Mouse (Mus musculus) brown adipose tissue, adult 24 weeks (tissue): ENCODE measurements around the gene Dusp6. TPM values are rescaled to one million over a fixed set of nuclear protein-coding genes. Genes with fewer than 3 reads are reported as not detected.
"Not testable (repeated sequence)": the region's sequence is repeated elsewhere in the genome, so short reads cannot be mapped to it uniquely, and the experiment has no call there.

Source experiments
- H3K27ac ChIP-seq: fragments of 200-500 bp; replicated peaks from 2 replicates; pipeline ENCODE4 v1.5.1; 2012; ENCODE audit warnings: low read depth, mild to moderate bottlenecking, low read length
- H3K4me1 ChIP-seq: fragments of 200-500 bp; 2 replicates; pipeline ENCODE4 v1.6.1; 2012; ENCODE audit warnings: low read length, mixed read lengths; ENCODE audit not compliant: control insufficient read depth, insufficient read depth, insufficient read length
- H3K4me3 ChIP-seq: fragments of 200-500 bp; 2 replicates; pipeline ENCODE4 v1.5.1; 2012; ENCODE audit warnings: low read depth, mild to moderate bottlenecking, low read length, moderate library complexity; ENCODE audit not compliant: insufficient read depth
- polyA plus RNA-seq: library from polyadenylated mRNA; stranded (reverse); fragments of >200 nt; gene quantifications from 2 replicates; pipeline ENCODE4 v1.2.4, GENCODE M21; 2012; ENCODE audit not compliant: missing spikeins, insufficient read depth, insufficient read length

Dusp6 gene
- polyA plus RNA-seq: 47.6 and 47.7 TPM in 2 replicates

DNA sequence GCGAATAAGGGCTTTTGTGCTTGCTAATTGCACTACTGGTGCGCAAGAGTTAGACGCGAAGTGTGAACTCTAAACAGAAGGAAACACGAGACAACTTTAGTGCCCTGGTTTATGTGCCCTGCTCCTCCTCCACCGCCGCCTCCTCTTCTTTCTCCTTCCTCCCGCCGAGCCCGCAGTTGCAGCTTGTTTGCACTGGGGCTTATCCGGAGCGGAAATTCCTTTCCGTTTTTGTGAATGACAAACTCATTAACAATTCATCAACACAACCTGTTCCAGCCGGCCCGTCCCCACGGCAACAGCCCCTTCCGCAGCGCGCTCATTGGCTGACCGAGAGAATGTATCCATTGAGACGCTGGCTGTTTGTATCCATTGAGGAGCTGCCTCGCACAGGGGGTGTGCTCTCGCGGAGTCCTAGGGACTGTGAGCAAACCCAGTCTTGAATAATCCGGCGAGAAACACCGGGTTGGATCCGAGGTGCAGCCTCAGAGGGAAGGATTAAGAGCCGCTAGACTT, at the start of gene Dusp6:
Gene Dusp6 (plus strand): TSS at position 365 of the 513 bp plus-strand sequence.
- Histone ChIP-seq H3K4me1 (peaks cover 5% of the 10 kb centered on the region), H3K27ac (peak within 1 kb of the TSS; percentile 98), H3K4me3 (peak within 1 kb of the TSS; percentile 82)

DNA sequence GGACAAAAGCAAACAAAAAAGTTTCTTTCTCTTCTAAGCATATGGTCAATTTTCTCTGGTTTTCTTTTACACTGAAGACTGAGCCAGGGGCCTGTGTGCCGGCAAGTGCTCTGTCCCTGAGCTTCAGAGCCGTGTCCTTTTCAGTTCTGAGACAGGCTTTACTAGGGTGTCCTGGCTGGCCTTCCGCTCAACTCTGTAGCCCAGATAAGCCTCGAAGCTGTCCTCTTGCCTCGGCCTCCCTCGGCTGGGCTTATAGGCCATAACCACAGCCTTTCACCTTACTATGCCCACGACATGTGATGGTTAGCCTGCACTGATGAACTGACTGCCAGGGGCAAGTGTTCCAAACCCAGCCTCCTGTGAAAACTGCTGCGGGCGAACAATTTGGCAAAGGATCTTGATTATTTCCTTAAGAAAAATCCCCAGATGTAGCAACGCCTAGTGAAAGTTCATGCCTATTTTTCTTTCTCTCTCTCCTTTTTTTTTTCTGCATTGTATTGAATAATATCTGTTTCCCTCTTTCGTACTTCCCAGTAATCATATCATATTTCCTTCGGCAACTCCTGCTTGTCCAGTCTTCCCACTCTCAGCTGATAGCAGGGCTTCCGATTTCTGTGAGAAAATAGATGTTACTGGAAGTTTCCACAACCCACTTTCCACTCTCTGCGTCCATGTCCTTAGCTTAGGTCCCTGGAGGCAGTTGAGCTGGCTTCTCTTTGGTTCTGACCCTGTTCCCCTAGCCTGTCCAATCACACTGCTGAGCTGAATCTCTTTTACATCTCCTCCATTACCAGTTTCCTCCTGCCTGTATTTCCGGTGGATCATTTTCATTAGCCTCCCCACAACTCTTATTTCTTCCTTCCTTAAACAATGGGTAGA, 48.4 kb upstream of the Dusp6 start:
- H3K27ac ChIP-seq: peak overlapping the region; percentile 6
- no peak overlapping the region for H3K4me3 ChIP-seq
- peaks cover 7% of the 10 kb centered on the region; the same call in 1 of the 2 replicates for H3K4me1 ChIP-seq

DNA sequence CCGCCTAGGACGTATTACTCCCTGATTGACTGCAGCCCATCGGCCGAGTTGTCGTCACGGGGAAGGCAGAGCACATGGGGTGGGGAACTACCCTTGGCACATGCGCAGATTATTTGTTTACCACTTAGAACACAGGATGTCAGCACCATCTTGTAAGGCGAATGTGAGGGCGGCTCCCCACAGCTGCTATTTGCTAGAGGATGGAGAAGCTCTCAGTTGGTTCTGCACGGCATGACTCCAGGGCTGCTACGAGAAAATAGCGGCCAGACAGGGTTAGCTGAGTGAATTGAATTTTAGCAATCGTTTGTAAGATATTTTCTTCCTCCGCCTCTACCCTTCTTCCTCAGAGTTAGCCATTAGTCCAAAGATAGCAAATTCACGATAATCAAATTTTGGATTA, 46.5 kb upstream of the Dusp6 start:
- H3K27ac ChIP-seq, H3K4me1 ChIP-seq, H3K4me3 ChIP-seq: not testable (repeated sequence)

DNA sequence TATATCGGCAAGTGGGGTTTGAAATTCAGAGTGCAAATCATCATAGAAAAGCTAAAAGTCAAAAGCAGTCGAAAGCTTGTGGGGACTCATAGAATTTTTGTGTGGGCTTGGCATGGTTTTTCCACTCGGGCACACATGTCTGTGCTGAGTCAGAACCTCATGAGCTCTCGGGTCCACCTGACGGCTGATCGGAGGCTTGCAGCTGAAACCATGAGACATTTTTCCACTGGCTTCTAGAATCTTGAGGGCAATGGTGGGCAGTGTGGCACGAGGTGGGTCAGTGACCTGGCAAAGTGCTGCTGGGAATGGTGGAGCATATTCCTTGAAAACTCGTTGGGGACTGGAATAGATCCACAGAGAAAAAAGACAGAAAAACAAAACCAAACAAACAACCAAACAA, 41.5 kb upstream of the Dusp6 start:
- Histone ChIP-seq H3K4me3 (no peak overlapping the region), H3K4me1 (no peaks in the 10 kb centered on the region), H3K27ac (no peak overlapping the region)

DNA sequence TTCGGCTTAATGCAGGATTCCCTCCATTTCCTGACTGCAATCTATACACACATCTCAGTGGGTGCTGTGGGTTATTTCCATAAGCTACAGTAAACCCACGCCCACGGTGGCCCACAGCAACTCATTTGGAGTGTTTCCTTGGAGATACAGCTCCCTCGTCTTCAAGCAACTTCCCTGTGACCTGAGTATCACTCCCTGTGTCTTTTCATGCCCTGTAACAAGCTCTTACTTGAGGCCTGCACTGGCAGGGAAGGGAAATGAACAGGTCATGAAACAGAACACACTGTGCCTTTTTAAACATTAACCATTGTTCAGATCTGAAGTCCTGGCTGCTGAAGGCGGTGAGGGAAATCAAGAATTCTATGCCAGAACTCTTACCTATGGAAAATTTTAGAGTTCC, 40.3 kb upstream of the Dusp6 start:
- no peak overlapping the region for H3K4me3 ChIP-seq
- H3K4me1 ChIP-seq: peaks cover 7% of the 10 kb centered on the region
- H3K27ac ChIP-seq: no peak overlapping the region

DNA sequence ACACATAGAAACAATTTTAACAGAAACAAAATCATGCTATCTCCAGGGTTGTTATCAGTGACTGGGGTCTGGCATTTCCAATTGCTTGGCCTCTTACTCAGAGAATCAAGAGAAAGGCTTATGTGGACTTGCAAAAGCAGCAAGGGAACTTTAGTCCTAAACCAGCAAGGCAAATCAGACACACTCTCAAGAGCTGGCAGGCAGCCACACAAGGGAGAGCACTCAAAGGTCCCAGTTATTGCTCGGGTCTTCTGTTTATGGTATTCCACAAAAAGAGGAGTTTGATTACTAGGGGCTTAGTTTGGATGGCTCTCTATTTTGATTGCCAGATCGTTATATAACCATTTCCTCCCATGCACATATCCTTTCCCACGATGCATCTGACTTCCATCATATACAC, 38.8 kb upstream of the Dusp6 start:
- Histone ChIP-seq H3K4me1 (peaks cover 16% of the 10 kb centered on the region), H3K4me3 (no peak overlapping the region), H3K27ac (no peak overlapping the region)

DNA sequence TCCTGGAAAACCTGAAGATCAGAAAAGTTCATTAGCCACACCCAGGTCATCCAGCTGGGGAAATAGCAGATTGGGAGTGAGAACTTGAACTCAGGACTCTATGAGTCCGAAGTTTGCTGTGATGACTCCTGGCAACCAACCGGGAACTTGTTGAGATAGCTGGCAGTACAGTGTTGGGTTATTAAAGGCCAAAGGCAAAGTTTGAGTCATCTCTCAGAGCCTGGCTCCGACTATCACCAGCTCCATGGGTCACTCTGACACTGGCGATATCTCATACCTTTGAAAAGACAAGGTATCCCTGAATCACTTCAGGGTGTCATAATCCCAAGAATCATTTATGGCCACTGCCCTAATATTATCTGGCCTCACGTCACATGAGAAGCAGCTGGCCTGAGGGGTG, 36.2 kb upstream of the Dusp6 start:
- H3K4me3 ChIP-seq: no peak overlapping the region
- no peak overlapping the region for H3K27ac ChIP-seq
- peaks cover 16% of the 10 kb centered on the region for H3K4me1 ChIP-seq

DNA sequence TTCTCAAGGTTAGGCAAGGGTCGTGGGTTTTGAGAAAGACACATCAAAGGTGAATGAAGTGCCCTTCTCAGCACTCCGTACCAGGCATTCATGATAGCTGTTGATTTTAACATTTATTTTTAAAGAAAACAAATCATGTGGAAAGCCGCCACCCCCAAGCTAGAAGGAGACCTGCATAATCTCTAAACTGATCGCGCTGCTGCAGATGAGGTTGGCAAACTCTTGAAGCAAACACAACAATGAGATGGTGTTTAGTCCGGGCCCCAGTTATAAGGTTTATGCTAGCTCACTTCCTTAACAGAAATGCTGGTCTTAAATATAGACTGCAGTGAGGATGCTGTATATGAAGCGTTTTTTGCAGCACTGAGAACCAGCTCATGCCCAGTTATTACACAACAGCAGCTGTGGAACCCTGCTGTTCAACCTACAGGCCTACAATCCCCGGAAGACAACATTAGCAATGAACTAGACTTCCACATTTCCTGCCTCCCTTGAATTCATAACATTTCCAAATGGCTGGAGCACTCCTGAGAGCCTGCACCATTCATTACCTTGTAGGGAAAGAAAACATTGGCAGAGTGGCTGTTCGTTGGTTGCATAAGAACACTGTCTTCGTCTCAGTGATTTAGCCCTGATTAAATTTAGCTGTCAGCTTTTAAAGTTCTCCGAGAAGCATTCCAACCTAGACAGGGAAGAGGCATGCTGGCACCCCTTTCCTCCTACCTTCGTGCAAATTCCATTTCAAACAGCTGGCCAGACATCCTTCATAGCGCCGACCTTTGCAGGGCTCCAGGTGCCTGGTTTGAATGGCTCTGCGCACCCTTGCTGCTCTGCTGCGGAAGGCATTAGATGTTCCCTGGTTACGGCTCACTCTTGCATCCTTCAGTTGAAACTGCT, 34.8 kb upstream of the Dusp6 start:
- 0 out of 2 replicates have a peak overlapping the region, but pooled peaks have one; percentile 7 for H3K27ac ChIP-seq
- 0 out of 2 replicates have a peak overlapping the region, but pooled peaks have one; percentile 4 for H3K4me3 ChIP-seq
- peaks cover 18% of the 10 kb centered on the region for H3K4me1 ChIP-seq

DNA sequence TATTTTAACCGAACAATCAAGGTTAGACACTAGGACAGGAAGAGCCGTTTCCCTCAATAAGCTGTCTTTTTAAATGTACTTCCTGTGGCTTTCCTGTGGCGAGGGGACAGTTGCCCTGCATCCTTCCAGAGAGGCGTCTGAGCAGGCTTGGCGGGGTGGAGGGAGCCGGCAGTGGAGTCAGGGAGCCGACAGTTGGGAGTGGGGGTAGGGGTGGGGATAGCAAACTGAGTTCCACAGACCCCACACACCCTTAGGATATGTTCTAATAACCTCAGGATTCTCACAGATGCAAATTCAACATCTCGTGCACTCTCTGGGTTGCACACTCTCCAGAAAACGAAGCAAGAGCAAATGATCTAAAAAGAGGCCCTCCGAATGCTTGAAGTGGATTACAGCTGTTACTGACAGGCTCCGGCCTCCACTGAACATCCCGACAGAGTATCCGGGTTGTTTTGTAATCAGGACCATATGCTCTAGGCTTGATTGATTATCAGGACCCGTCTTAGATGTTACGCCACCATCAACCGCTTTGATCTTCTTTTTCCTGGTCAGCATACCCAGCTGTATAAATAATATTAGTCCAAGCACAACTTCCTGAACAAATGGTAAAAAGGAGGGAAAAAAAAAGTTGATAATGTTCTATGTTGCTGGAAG, 33.9 kb upstream of the Dusp6 start:
- Histone ChIP-seq H3K4me1 (peaks cover 20% of the 10 kb centered on the region), H3K27ac (peak overlapping the region; percentile 72), H3K4me3 (no peak overlapping the region)

DNA sequence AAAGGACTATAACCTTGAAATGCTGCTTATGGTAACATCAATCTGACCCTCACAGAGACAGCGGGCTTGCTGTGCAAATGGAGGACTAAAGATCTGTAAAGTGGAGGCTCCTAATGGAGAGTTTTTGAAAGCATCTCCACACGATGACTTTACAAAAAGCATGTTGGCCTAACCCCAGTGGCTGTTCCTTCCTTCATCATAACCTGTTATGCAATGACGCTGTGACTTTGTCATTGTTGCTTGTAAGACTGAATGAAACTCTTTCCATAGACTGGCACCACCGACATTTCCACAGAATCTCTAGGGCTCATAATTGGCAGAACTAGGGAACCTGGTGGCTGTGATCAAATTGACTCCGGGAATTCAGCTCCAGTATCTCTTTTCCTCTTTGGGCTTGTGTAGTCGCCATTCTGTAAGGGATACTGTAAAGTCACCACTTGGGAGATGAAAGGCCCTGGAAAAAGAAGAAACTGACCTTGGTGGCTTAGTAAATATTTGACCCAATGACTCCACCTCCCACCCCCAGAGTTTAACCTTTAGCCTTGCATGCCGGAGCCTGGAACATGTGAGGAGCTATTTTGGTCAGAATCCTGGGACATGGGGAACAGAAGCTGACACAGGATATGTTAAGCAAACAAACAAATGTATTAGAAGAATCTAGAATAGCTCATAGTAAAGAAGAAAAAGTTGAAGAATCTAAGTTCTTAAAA, 30.4 kb upstream of the Dusp6 start:
- Histone ChIP-seq H3K4me3 (no peak overlapping the region), H3K27ac (peak overlapping the region; percentile 92), H3K4me1 (peaks cover 13% of the 10 kb centered on the region; the same call in 1 of the 2 replicates)

DNA sequence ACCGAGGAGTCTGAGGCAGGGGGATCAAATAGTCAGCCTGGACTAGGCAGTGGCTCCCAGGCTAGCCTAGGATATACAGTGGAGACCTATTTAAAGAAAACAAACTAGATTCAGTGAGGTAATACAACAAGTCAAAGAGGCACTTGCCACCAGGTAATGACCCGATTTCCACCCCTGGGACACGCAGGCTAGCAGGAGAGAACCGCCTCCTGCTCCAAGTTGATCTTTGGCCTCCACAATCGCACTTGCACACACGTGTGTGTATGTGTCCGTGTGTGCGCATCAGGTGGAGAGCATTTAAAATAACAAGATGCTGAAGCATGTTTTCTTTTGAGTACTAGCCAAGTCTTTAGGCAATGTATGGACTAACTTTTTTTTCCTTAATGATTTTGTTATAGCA, 28.7 kb upstream of the Dusp6 start:
- no peak overlapping the region for H3K4me3 ChIP-seq
- H3K27ac ChIP-seq: no peak overlapping the region

DNA sequence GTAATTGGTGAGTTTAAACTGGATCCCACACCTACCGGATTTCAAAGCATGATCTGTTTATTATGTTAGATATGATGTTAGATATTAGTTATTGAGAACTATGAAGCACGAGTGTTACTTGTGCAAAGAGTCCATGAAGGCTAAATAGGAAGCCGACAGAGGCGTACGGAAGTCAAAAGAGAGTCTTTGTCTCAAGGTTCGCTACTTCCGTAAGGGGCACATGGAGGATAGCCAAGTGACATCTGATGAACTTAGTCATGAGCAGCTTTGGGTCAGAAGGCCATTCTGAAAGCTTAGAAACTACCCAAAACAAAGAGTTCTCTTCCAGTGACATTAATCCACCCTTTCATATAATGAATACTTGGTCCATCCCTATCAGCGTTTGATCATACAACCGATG, 27.9 kb upstream of the Dusp6 start:
- Histone ChIP-seq H3K27ac (no peak overlapping the region), H3K4me1 (peaks cover 4% of the 10 kb centered on the region; the same call in 1 of the 2 replicates), H3K4me3 (no peak overlapping the region)

More for the DNA sequence above, 28.7 kb upstream of the Dusp6 start:
- H3K4me1 ChIP-seq: peaks cover 4% of the 10 kb centered on the region; the same call in 1 of the 2 replicates

DNA sequence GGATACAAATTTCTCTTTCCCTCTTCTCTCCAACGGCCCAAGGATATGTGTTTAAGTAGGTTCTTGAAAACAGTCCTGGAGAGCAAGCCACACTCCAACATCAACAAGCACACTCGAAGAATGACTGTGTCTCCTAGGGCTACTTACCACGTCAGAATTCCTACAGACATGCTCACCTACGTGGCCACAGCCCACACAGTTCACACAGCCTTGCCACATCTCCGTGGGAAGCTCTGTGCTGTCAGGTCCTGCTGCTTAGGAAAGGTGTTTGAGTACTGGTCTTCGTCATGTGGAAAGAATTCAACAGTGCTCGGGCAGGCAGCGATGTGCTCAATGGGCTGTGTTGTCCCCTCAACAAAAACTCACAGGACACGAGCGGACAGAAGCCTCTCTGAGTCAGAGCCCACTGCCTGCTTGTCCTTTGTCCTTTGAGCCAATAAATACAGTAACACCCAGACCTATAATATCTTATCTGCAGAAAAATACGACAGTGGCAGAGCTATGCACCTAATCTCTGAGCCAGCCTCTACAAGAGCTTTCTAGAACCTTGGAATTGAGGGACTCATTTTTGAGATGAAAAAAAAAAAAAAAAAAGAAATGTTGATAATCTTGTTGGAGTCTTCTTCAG, 25.7 kb upstream of the Dusp6 start:
- H3K27ac ChIP-seq: 0 out of 2 replicates have a peak overlapping the region, but pooled peaks have one; percentile 0
- H3K4me3 ChIP-seq: no peak overlapping the region
- H3K4me1 ChIP-seq: peaks cover 4% of the 10 kb centered on the region; the same call in 1 of the 2 replicates

DNA sequence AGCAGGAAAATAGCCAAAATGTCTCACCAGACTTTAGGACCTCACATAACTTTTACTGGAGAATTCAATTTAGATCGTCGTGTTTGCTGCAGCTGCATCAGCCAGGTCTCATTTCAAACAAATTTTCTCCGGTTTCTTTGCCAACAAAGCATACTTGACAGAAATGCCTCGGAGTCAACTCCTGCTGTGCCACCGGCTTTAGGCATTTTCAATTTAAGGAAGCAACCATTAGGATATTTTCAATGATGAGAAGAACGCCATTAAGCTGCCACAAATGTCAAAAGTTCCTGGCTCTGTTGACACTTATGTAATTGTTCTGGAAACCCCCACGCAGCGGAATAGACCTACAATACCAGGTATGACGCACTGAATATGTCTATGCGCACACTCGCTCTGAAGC, 24.5 kb upstream of the Dusp6 start:
- Histone ChIP-seq H3K27ac (no peak overlapping the region), H3K4me3 (no peak overlapping the region)

More for the DNA sequence above, 24.5 kb upstream of the Dusp6 start:
- H3K4me1 ChIP-seq: no peaks in the 10 kb centered on the region
